Mouse (Mus musculus) B cell, adult 62 days (primary cell): ENCODE data around the gene Zfp511. TPM values are rescaled to one million over a fixed set of nuclear protein-coding genes. Genes with fewer than 3 reads are reported as not detected.

Experiments
- total RNA-seq: library from RNA; stranded (reverse); gene quantifications from 4 replicates; pipeline ENCODE4 v1.2.4, GENCODE M21; 2023

The Zfp511 gene
- 34.0 to 41.3 TPM (median 38.2 TPM) in 4 replicates for total RNA-seq

GRCm38 (mm10) chr7:140036281-140037170, at the start of gene Zfp511, which contains the start of gene Tubgcp2:
Gene Zfp511 (plus strand): TSS chr7:140036391.
Gene Tubgcp2 (minus strand): TSS chr7:140036669.

GRCm38 (mm10) chr7:139992406-139992805, 43.8 kb upstream of the Zfp511 start, which contains the start of gene Adam8:
Gene Adam8 (minus strand): TSS chr7:139992562.

GRCm38 (mm10) chr7:140048361-140049114, 12.3 kb downstream of the Zfp511 start, which contains the start of gene Msx3:
Gene Msx3 (minus strand): TSS chr7:140049089.

GRCm38 (mm10) chr7:140082242-140082678, 46.1 kb downstream of the Zfp511 start, which contains the start of gene Caly:
Gene Caly (minus strand): TSS chr7:140082548.

Other genes starting within 250 kb of the Zfp511 start
- not detected in 4 replicates for gene Adgra1, start 202.2 kb upstream of the Zfp511 start, total RNA-seq
- not detected in 4 replicates for gene Kndc1, start 141.7 kb upstream of the Zfp511 start, total RNA-seq
- 0.63 to 1.3 TPM (median 0.89 TPM) in 4 replicates for gene Utf1, start 92.6 kb upstream of the Zfp511 start, total RNA-seq
- not detected in 4 replicates for gene 6430531B16Rik, start 57.6 kb upstream of the Zfp511 start, total RNA-seq
- 1.6 to 4.4 TPM (median 3.1 TPM) in 4 replicates for gene Adam8, start 43.8 kb upstream of the Zfp511 start, total RNA-seq
- 32.0 to 37.6 TPM (median 35.1 TPM) in 4 replicates for gene Tubgcp2, start 278 bp downstream of the Zfp511 start, total RNA-seq
- gene Msx3, start 12.7 kb downstream of the Zfp511 start, total RNA-seq = not detected in 4 replicates
- gene Caly, start 46.2 kb downstream of the Zfp511 start, total RNA-seq = not detected in 4 replicates
- gene Prap1, start 57.0 kb downstream of the Zfp511 start, total RNA-seq = not detected in 4 replicates
- gene Fuom, start 66.0 kb downstream of the Zfp511 start, total RNA-seq = 1.8 to 5.3 TPM (median 4.0 TPM) in 4 replicates
- gene Paox, start 79.4 kb downstream of the Zfp511 start, total RNA-seq = 3.1 to 4.2 TPM (median 3.5 TPM) in 4 replicates
- 22.1 to 27.3 TPM (median 23.2 TPM) in 4 replicates for gene Echs1, start 80.1 kb downstream of the Zfp511 start, total RNA-seq
- 11.6 to 23.1 TPM (median 20.5 TPM) in 4 replicates for gene Mtg1, start 101.2 kb downstream of the Zfp511 start, total RNA-seq
- not detected in 4 replicates for gene Sprn, start 118.5 kb downstream of the Zfp511 start, total RNA-seq
- not detected in 4 replicates for gene Olfr522, start 128.4 kb downstream of the Zfp511 start, total RNA-seq
- not detected in 4 replicates for gene Olfr523, start 136.8 kb downstream of the Zfp511 start, total RNA-seq
- gene Olfr524, start 169.6 kb downstream of the Zfp511 start, total RNA-seq = not detected in 4 replicates
- gene Cd163l1, start 181.9 kb downstream of the Zfp511 start, total RNA-seq = not detected in 4 replicates
- gene 5830411N06Rik, start 210.9 kb downstream of the Zfp511 start, total RNA-seq = not detected in 4 replicates